Mouse (Mus musculus): Measurements from ENCODE around the gene Dner. TPM values are rescaled to one million over a fixed set of nuclear protein-coding genes. Genes with fewer than 3 reads are reported as not detected.

The Dner gene
- 0.42 TPM for polyA plus RNA-seq (2014; fragmentation: Illumina TruSeq; extraction: RNeasy Lipid Tissue Mini Kit (QIAGEN cat#74804); ENCODE audit: low read depth, low replicate concordance)

GRCm38 (mm10) chr1:84695517-84696411 is at the start of gene Dner:
Gene Dner, minus strand, starts transcription at chr1:84696221.

GRCm38 (mm10) chr1:84363967-84364366 is 332.1 kb downstream of the Dner start, which contains the start of gene Pid1:
Gene Pid1, minus strand, starts transcription at chr1:84364180.

Other genes with a start within 250 kb of the Dner start
- gene Fbxo36, start 143.6 kb upstream of the Dner start, polyA plus RNA-seq (2014; fragmentation: Illumina TruSeq; extraction: RNeasy Lipid Tissue Mini Kit (QIAGEN cat#74804); ENCODE audit: low read depth, low replicate concordance): 134 TPM
- gene Trip12, start 144.3 kb upstream of the Dner start, polyA plus RNA-seq (2014; fragmentation: Illumina TruSeq; extraction: RNeasy Lipid Tissue Mini Kit (QIAGEN cat#74804); ENCODE audit: low read depth, low replicate concordance): 1,193 TPM
- 1.4 TPM for gene Slc16a14, start 238.9 kb upstream of the Dner start, polyA plus RNA-seq (2014; fragmentation: Illumina TruSeq; extraction: RNeasy Lipid Tissue Mini Kit (QIAGEN cat#74804); ENCODE audit: low read depth, low replicate concordance)

Measured in testis, adult 10 weeks (tissue).